Mouse (Mus musculus): Measurements from ENCODE around the gene Vamp3.

DNA sequence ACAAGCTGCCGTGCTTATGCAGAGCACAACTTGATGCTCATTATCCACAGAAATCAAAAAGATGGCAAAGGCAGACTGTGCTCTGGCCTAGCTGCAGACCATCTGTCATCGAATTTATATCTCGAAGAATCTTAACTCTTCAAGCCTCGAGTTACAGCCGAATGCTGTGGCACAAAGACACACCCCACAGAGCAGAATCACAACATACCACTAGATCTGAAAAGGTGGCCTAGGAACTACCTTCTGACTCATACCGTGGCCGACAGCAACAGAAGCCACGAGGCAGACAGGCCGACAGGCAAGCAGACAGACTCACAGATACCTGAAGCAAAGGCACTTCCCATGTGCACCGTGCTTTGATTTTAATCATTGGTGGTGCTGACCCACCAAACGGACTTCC lies 45.9 kb upstream of the Vamp3 start:
- TF ChIP-seq CTCF (IDR thresholded peaks at IDR 0.05; ENCODE audit: borderline replicate concordance, insufficient read depth, low read length) (no peak), POLR2A (IDR thresholded peaks at IDR 0.05; ENCODE audit: low read depth, low read length) (no peak)

Data from embryonic fibroblast, embryonic 13.5 days (primary cell).